Mouse (Mus musculus): ENCODE results near the gene Lrrc10.

The Lrrc10 gene

DNA sequence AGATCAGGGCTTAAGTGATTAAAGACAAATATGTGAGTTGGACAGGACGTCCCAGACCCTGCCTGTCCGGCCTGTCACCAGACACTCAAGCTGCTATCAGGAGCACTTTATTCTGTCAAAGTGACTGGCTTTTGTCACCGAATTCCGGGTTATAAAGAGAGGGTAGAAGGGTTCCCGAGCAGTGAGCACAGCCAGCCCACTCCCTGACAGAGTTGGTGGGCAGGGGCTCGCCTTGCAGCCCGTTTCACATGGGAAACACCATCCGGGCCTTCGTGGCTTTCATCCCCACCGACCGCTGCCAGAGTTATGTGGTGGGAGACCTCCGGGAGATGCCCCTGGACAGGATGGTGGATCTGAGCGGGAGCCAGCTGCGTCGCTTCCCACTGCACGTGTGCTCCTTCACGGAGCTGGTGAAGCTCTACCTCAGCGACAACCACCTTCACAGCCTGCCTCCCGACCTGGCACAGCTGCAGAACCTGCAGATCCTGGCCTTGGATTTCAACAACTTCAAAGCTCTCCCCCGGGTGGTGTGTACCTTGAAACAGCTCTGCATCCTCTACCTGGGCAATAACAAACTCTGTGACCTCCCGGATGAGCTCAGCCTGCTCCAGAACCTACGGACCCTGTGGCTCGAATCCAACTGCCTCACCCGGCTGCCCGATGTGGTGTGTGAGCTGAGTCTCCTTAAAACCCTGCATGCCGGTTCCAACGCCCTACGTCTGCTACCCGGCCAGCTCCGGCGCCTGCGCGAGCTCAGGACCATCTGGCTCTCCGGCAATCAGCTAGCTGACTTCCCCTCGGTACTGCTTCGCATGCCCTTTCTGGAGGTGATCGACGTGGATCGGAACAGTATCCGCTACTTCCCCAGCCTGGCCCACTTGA is at the start of gene Lrrc10:
Gene Lrrc10 (plus strand): TSS at position 167 of the 882 bp plus-strand sequence.
- no peak for DNase-seq

GRCm38 (mm10) chr10:116995584-116996235 is 49.4 kb upstream of the Lrrc10 start:
- DNase-seq, result no peak

GRCm38 (mm10) chr10:116996236-116996600 is 48.9 kb upstream of the Lrrc10 start:
- peak; percentile 65 for DNase-seq

- no peak for DNase-seq
These were observed 46.3 kb upstream of the Lrrc10 start for GRCm38 (mm10) chr10:116998716-116999455.

DNA sequence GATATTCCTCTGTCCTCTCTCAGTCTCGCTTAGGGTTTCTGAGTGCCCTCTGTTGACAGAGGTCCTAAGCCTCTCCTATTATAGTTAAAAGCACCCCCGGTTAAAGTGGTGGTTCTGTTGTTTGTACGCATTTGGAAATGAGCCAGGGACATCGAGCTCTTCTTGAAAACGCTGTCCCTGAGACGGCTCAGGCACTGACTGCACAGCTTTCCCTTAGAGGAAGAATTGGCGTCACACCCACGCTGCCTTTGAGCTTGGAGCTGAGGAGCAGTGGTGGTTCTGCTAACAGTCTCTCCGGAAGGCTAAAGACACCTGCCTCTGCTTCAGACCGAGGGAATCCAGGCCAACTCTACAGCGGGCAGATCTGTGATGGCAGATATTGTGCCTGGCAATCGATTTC is 44.2 kb upstream of the Lrrc10 start:
- no peak for DNase-seq

- DNase-seq, result no peak
These were observed 40.4 kb upstream of the Lrrc10 start for GRCm38 (mm10) chr10:117004695-117005094.

GRCm38 (mm10) chr10:117005707-117006464 is 39.3 kb upstream of the Lrrc10 start:
- DNase-seq, result no peak

- DNase-seq, result peak; percentile 31
These were observed 35.5 kb upstream of the Lrrc10 start for GRCm38 (mm10) chr10:117009691-117010090.

GRCm38 (mm10) chr10:117011047-117011446 is 34.1 kb upstream of the Lrrc10 start:
- no peak for DNase-seq

GRCm38 (mm10) chr10:117013689-117014390 is 31.3 kb upstream of the Lrrc10 start:
- DNase-seq, result no peak

GRCm38 (mm10) chr10:117014565-117014964 is 30.6 kb upstream of the Lrrc10 start:
- DNase-seq, result no peak

DNA sequence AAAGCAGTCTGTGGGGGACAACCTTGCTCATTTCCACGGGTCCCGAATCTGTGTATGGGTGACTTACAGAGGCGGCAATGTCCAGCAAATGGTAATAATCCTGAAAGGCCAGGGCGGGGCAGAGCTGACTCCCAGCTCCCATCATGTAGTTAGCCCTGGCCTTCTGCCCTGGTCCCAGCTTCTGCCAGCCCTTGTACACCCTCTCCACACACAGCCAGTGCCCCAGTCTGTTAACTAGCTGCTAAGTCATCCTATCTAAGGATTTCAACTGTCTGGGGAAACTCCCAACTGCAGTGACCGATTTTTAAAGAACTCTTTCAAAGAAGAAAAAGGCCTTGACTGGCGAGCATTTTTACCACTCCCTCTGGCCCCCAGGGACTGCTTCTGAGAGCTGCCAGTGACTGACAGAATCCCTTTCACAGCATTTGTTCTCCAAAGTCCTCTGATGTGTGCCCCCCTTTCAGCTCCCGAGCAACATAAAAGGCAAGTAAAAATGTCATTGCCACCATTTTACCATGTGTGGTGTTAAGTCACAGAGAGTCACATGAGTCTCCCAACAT is 26.8 kb upstream of the Lrrc10 start:
- DNase-seq, result no peak

GRCm38 (mm10) chr10:117021020-117021754 is 24.0 kb upstream of the Lrrc10 start:
- peak; percentile 57 for DNase-seq

GRCm38 (mm10) chr10:117023693-117024092 is 21.4 kb upstream of the Lrrc10 start:
- DNase-seq, result no peak

GRCm38 (mm10) chr10:117025776-117026175 is 19.4 kb upstream of the Lrrc10 start:
- DNase-seq, result peak; percentile 33

- DNase-seq, result no peak
These were observed 19.0 kb upstream of the Lrrc10 start for GRCm38 (mm10) chr10:117026176-117026575.

GRCm38 (mm10) chr10:117031160-117031559 is 14.0 kb upstream of the Lrrc10 start:
- no peak for DNase-seq

DNA sequence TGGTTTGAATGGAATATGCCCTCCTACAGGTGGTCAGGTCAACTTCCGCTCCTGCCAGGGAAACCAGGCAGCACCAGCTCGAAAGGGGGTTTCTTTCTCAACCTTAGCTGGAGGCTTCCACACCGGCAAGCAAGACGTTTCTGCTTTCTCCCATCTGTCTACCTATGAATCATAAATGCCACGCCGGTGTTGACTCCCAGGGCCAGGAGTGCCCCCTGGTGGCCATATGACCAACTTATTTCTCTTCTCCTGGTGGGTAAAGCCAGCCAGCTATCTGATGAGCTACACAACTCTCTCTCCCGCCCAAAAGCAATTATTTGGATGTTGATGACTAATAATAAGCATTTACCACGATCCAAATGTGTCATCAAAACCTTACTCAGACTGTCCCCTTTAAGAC is 11.4 kb upstream of the Lrrc10 start:
- DNase-seq, result peak; percentile 86

- DNase-seq, result no peak
These were observed 4.8 kb upstream of the Lrrc10 start for GRCm38 (mm10) chr10:117040355-117040754.

DNA sequence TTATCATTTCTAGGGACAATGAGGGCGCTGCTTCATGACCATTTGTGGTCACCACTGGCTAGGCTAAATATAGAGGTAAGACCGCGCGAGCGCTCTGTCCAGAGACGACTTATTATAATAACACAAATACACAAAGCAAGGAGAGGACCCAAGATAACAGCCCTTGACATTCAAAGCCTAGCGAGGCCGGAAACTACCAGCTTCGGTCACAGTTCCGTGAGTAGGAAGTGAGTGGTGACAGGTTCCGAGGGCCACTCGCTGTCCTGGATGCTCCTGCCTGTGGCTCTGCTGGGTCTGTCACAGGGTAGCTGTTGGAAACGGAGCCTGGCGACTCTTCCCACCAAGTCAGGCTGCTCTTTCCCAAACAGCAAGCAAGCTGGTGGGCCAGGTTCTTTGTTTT is 2.8 kb upstream of the Lrrc10 start:
- DNase-seq, result no peak

Measured in kidney, adult 18-20 months (tissue).